Mouse (Mus musculus) kidney, adult 2 months (tissue): ENCODE results near the gene Sdc4.

Source experiments
- CTCF ChIP-seq: fragments of 200-500 bp; conservative IDR thresholded peaks from 2 replicates; pipeline ENCODE4 v1.5.1; 2011; ENCODE audit warnings: low read depth, mild to moderate bottlenecking, control low read depth, low read length, moderate library complexity, mixed read lengths; ENCODE audit not compliant: insufficient read depth, insufficient read length
- POLR2A ChIP-seq: fragments of 200-500 bp; IDR thresholded peaks from one replicate; pipeline ENCODE4 v1.6.1; 2011; ENCODE audit warnings: low read depth, low read length, control low read depth

DNA sequence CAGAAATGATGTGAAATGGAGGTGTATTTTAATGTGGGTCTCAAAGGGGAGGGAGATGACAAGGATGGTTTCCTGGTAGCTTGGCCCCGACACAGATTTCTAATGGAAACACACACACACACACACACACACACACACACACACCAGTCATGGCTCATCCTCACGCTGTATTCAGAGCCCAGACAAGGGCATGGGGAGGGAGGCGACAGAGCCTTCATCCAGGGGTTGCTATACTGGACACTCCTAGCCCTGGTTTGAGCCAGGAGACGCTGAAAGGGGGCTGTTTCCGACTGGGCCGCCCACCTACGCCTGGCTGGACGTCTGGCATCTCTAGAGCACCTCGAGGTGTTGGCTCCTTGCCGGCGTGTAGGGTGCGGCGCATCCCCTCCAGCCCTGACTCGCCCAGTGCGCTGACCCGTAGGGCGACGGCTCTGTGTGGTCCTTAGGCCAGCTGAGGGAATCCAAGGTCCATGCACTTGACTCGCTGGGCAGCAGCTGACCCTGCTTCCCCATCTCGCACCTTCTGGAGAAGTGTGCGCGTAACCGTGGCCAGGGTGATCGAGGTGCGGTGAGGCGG, 42.1 kb upstream of the Sdc4 start, which contains the start of gene Dbndd2:
- TF ChIP-seq CTCF (no peak), POLR2A (no peak)
